Mouse (Mus musculus) MEL (cell line): ENCODE results near the gene Pcbp3. TPM values are rescaled to one million over a fixed set of nuclear protein-coding genes. Genes with fewer than 3 reads are reported as not detected.
A peak's percentile ranks its signal among the peaks of the same experiment; 100 is the strongest.

Source experiments
- DNase-seq: peaks from one replicate; pipeline ENCODE4 v3.0.0; 2011; ENCODE audit warnings: low read depth, low spot score
- H3K27ac ChIP-seq: 2 replicates; pipeline ENCODE4 v1.5.1; 2012; ENCODE audit warnings: low read depth, mild to moderate bottlenecking, control low read depth, low read length, moderate library complexity; ENCODE audit not compliant: control insufficient read depth
- H3K27me3 ChIP-seq, 2 experiments: fragments of 150-350 bp in 1 of 2; sonication (generic) in 1 of 2; 2 replicates each; pipeline ENCODE4 v1.6.1; 2012; ENCODE audit warnings: low read length in 2 of 2, mild to moderate bottlenecking in 2 of 2, improper control_type of control experiment in 1 of 2, moderate library complexity in 1 of 2; ENCODE audit not compliant: insufficient read depth in 2 of 2, control insufficient read depth in 1 of 2
- H3K36me3 ChIP-seq, 2 experiments: 2 replicates each; pipeline ENCODE4 v1.6.1; 2012 to 2014; ENCODE audit warnings: low read length in 2 of 2, improper control_type of control experiment in 1 of 2, inconsistent platforms in 1 of 2, mild to moderate bottlenecking in 1 of 2; ENCODE audit not compliant: insufficient read depth in 2 of 2, control insufficient read depth in 1 of 2
- H3K4me1 ChIP-seq, 2 experiments: fragments of 150-350 bp in 1 of 2; sonication (generic) in 1 of 2; 2 replicates each; pipeline ENCODE4 v1.6.1; 2012; ENCODE audit warnings: low read length in 2 of 2, improper control_type of control experiment in 1 of 2, mild to moderate bottlenecking in 1 of 2; ENCODE audit not compliant: insufficient read depth in 2 of 2, control insufficient read depth in 1 of 2
- H3K4me3 ChIP-seq, 2 experiments: fragments of 150-350 bp in 1 of 2; sonication (generic) in 1 of 2; 2 replicates each; pipeline ENCODE4 v1.5.1; 2012; ENCODE audit warnings: low read depth in 2 of 2, low read length in 2 of 2, mild to moderate bottlenecking in 2 of 2, moderate library complexity in 2 of 2, control low read depth in 1 of 2, improper control_type of control experiment in 1 of 2; ENCODE audit not compliant: control insufficient read depth in 1 of 2, insufficient read depth in 1 of 2
- H3K79me2 ChIP-seq: 2 replicates; pipeline ENCODE4 v1.6.1; 2012; ENCODE audit warnings: mild to moderate bottlenecking, low read length, moderate library complexity; ENCODE audit not compliant: control insufficient read depth, poor library complexity, insufficient read depth
- H3K9ac ChIP-seq: 2 replicates; pipeline ENCODE4 v1.6.1; 2012; ENCODE audit warnings: low read depth, mild to moderate bottlenecking, control low read depth, low read length, moderate library complexity; ENCODE audit not compliant: control insufficient read depth, poor library complexity, severe bottlenecking
- H3K9me3 ChIP-seq: fragments of 150-350 bp; sonication (generic); replicated peaks from 2 replicates; pipeline ENCODE4 v1.6.1; 2012; ENCODE audit warnings: mild to moderate bottlenecking, low read length, improper control_type of control experiment, moderate library complexity; ENCODE audit not compliant: insufficient read depth
- CHD2 ChIP-seq: IDR thresholded peaks from 2 replicates; pipeline ENCODE4 v1.6.1; 2011; ENCODE audit warnings: low read length, improper control_type of control experiment
- E2F4 ChIP-seq: IDR thresholded peaks from 2 replicates; pipeline ENCODE4 v1.6.1; 2011; ENCODE audit warnings: low read depth, low read length, improper control_type of control experiment, borderline replicate concordance
- MAX ChIP-seq: IDR thresholded peaks from 2 replicates; pipeline ENCODE4 v1.6.1; 2011; ENCODE audit warnings: low read length, improper control_type of control experiment
- NRF1 ChIP-seq: IDR thresholded peaks from 2 replicates; pipeline ENCODE4 v1.6.1; 2014; ENCODE audit warnings: low read depth, mild to moderate bottlenecking, inconsistent platforms, low read length, improper control_type of control experiment, moderate library complexity; ENCODE audit not compliant: poor library complexity, insufficient read depth, severe bottlenecking
- POLR2A ChIP-seq, 2 experiments: IDR thresholded peaks; 2 replicates each; pipeline ENCODE4 v1.6.1; 2011 to 2012; ENCODE audit warnings: low read length in 2 of 2, mild to moderate bottlenecking in 2 of 2, control low read depth in 1 of 2, improper control_type of control experiment in 1 of 2, low read depth in 1 of 2, moderate library complexity in 1 of 2; ENCODE audit not compliant: control insufficient read depth in 1 of 2, insufficient read depth in 1 of 2, poor library complexity in 1 of 2
- POLR2AphosphoS2 ChIP-seq: IDR thresholded peaks from 2 replicates; pipeline ENCODE4 v1.6.1; 2011; ENCODE audit warnings: low read length, improper control_type of control experiment
- SMC3 ChIP-seq: IDR thresholded peaks from 2 replicates; pipeline ENCODE4 v1.6.1; 2011; ENCODE audit warnings: low read depth, low read length, improper control_type of control experiment
- ZKSCAN1 ChIP-seq: IDR thresholded peaks from 2 replicates; pipeline ENCODE4 v1.6.1; 2012; ENCODE audit warnings: low read depth, mild to moderate bottlenecking, inconsistent platforms, low read length, improper control_type of control experiment, moderate library complexity
- ZMIZ1 ChIP-seq: IDR thresholded peaks from 2 replicates; pipeline ENCODE4 v1.6.1; 2012; ENCODE audit warnings: low read depth, mild to moderate bottlenecking, inconsistent platforms, low read length, improper control_type of control experiment, moderate library complexity
- polyA plus RNA-seq, 2 experiments: library from polyadenylated mRNA; stranded (reverse) in 1 of 2; unstranded in 1 of 2; fragments of >175 nt in 1 of 2; fragments of >200 nt in 1 of 2; gene quantifications; 2 replicates each; pipeline versions ENCODE4 v1.2.1 to v1.2.4; 2012; ENCODE audit warnings: low replicate concordance in 2 of 2, low read depth in 1 of 2; ENCODE audit not compliant: insufficient read length in 2 of 2, insufficient read depth in 1 of 2, missing spikeins in 1 of 2
- total RNA-seq: library from RNA; depleted of rRNA; stranded (reverse); fragments of 300-350 nt; gene quantifications from 2 replicates; pipeline ENCODE4 v1.2.3, GENCODE M21; 2012

Pcbp3 gene
- total and polyA plus RNA-seq, 3 experiments = 1.1 to 3.3 TPM; not detected in 1

- Histone ChIP-seq H3K36me3 (no peaks in the 10 kb centered on the region), H3K4me3 (no peak overlapping the region), H3K27me3 (peaks cover 0 to 3% of the 10 kb centered on the region in 2 experiments; a peak in 2 of 4 replicates), H3K79me2 (no peaks in the 10 kb centered on the region), H3K27ac (no peak overlapping the region), H3K9me3 (no peaks in the 10 kb centered on the region), H3K9ac (no peak overlapping the region), H3K4me1 (no peaks in the 10 kb centered on the region)
- no peak for DNase-seq
- TF ChIP-seq POLR2A (IDR thresholded peaks at IDR 0.05; ENCODE audit: control insufficient read depth in 1 of 2, insufficient read depth in 1 of 2, low read depth in 1 of 2, low read length in 2 of 2, poor library complexity in 1 of 2) = no peak
Measured at GRCm38 (mm10) chr10:77004936-77005335, 43.2 kb upstream of the Pcbp3 start.

GRCm38 (mm10) chr10:76997759-76998513 is 36.2 kb upstream of the Pcbp3 start:
- no peak for DNase-seq
- Histone ChIP-seq H3K79me2 (no peaks in the 10 kb centered on the region), H3K27ac (no peak overlapping the region), H3K9me3 (no peaks in the 10 kb centered on the region), H3K27me3 (peaks cover 0 to 11% of the 10 kb centered on the region in 2 experiments; a peak in 2 of 4 replicates), H3K4me3 (no peak overlapping the region), H3K9ac (no peak overlapping the region), H3K36me3 (no peaks in the 10 kb centered on the region), H3K4me1 (no peaks in the 10 kb centered on the region)
- TF ChIP-seq ZMIZ1 (no peak), CHD2 (no peak), E2F4 (no peak), SMC3 (no peak), POLR2AphosphoS2 (no peak), ZKSCAN1 (no peak), NRF1 (no peak)
- TF ChIP-seq, all 39 proteins: peak for 0

- Histone ChIP-seq H3K27ac (no peak overlapping the region), H3K36me3 (no peaks in the 10 kb centered on the region), H3K9ac (no peak overlapping the region), H3K79me2 (no peaks in the 10 kb centered on the region), H3K4me3 (no peak overlapping the region), H3K4me1 (no peaks in the 10 kb centered on the region), H3K27me3 (peaks cover 3 to 19% of the 10 kb centered on the region in 2 experiments; a peak in 3 of 4 replicates), H3K9me3 (no peaks in the 10 kb centered on the region)
- no peak for TF ChIP-seq MAX
- TF ChIP-seq NRF1 = no peak
- peak; percentile 17 for DNase-seq
Measured at GRCm38 (mm10) chr10:76992456-76992855, 30.8 kb upstream of the Pcbp3 start.
